Mouse (Mus musculus): ENCODE measurements at regions not wholly inside any gene's neighbourhood (a gene's known extent, or its start where the extent isn't known, plus 50 kb on each side); places are given as distances from the start of the nearest gene placed in this dataset.

DNA sequence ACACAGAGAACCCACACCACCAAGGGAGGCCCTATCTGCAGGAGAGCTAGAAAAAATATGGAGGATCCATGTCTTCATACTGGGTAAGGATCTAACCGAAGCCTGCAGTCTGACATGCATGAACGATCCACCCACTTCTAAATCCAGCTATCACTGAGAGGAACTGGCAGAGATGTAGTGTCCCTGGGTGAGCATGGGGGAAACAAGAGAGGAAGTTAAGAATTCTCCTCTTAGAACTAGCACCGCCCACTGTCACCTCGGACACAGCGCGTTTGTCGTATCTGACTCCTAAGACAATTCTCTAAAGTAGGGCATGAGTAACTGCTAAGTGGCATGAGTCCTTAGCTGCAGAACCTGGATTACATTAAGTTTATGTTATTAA, 112.8 kb upstream of the Azi2 start:
- Histone ChIP-seq H3K27me3 (ENCODE audit: insufficient read depth, low read length) (no peaks in the 10 kb centered on the region), H3K36me3 (ENCODE audit: insufficient read depth, low read length) (no peaks in the 10 kb centered on the region), H3K4me1 (ENCODE audit: insufficient read depth, low read length) (no peaks in the 10 kb centered on the region), H3K27ac (no peak overlapping the region), H3K4me2 (ENCODE audit: low read depth, low read length) (no peak overlapping the region), H3K9ac (replicated peaks; ENCODE audit: low read length) (no peak overlapping the region), H3K9me3 (ENCODE audit: low read length) (no peaks in the 10 kb centered on the region), H3K4me3 (ENCODE audit: low read length) (no peak overlapping the region)
- TF ChIP-seq CTCF (IDR thresholded peaks at IDR 0.05; ENCODE audit: low read depth): no peak
- 76% methylated on average over 7 of the region's 7 CpGs for WGBS
- no peak for ATAC-seq
- DNase-seq (ENCODE audit: low spot score): no peak

DNA sequence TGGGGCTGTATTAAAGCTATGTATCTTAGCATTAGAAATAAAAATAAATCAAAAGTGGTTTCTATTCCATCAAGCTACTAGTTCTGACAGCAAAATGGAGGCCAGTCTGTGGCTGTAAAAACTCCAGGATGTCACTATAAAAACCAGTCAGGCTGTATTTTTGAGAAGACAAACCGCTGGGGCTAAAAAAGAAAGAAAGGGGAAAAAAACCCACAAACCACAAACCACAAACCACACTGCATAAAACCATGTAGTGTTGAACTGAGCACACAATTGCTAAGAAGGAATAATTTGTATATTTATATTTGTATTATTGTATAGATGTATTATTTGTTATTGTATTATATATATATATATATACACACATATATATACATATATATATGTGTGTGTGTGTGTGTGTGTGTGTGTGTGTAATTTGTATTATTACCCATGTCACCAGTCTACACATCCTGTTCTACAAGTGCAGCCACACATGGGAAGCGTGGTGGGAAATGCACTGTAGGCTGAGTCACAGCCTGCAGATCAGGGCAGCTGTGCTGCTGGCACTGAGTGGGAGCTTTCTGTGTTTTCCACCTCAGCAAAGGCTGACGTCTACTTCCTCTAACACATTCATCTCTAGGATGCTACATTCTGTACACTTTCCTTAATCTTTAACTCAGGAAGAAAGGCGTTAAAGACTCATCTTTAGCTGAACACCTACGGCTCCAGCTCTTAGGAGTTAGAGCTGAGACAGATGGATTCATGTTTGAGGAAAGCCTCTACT, 113.4 kb upstream of the Azi2 start:
- Histone ChIP-seq H3K4me1 (ENCODE audit: insufficient read depth, low read length) (no peaks in the 10 kb centered on the region), H3K4me2 (ENCODE audit: low read depth, low read length) (no peak overlapping the region), H3K36me3 (ENCODE audit: insufficient read depth, low read length) (no peaks in the 10 kb centered on the region), H3K9ac (replicated peaks; ENCODE audit: low read length) (no peak overlapping the region), H3K4me3 (ENCODE audit: low read length) (no peak overlapping the region), H3K27ac (no peak overlapping the region), H3K9me3 (ENCODE audit: low read length) (no peaks in the 10 kb centered on the region), H3K27me3 (ENCODE audit: insufficient read depth, low read length) (no peaks in the 10 kb centered on the region)
- ATAC-seq (no peak), DNase-seq (ENCODE audit: low spot score) (no peak)
- TF ChIP-seq CTCF (IDR thresholded peaks at IDR 0.05; ENCODE audit: low read depth): no peak
- 81% methylated on average over 5 of the region's 5 CpGs for WGBS

DNA sequence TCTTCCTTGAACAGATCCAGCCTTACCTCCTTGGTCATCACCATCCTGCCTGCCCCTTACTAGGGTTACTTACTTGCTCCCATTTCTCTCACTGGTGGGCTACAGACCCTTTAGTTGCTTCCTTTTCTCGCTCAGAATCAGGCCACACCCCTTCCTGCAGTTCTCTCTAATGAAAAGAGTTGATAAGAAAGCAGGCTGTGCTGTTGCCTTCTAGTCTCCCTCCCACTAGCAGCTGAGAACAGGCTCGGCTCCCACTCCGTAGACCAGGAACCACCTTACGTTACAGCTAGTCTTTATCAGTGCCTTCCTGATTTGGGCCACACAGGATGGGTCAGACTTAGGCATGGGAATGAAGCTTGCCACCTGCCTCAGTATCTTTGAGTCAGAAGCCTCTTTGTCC, 117.3 kb upstream of the Azi2 start:
- DNase-seq (ENCODE audit: low spot score): no peak
- H3K27ac ChIP-seq: no peak overlapping the region
- no peak overlapping the region for H3K4me3 ChIP-seq (ENCODE audit: low read length)
- H3K9ac ChIP-seq (replicated peaks; ENCODE audit: low read length): no peak overlapping the region
- H3K9me3 ChIP-seq (ENCODE audit: low read length): no peaks in the 10 kb centered on the region
- no peak for ATAC-seq
- no peaks in the 10 kb centered on the region for H3K27me3 ChIP-seq (ENCODE audit: insufficient read depth, low read length)
- no peak overlapping the region for H3K4me2 ChIP-seq (ENCODE audit: low read depth, low read length)
- TF ChIP-seq CTCF (IDR thresholded peaks at IDR 0.05; ENCODE audit: low read depth): no peak
- H3K36me3 ChIP-seq (ENCODE audit: insufficient read depth, low read length): no peaks in the 10 kb centered on the region
- no peaks in the 10 kb centered on the region for H3K4me1 ChIP-seq (ENCODE audit: insufficient read depth, low read length)
- WGBS: 56% methylated on average over 4 of the region's 4 CpGs

DNA sequence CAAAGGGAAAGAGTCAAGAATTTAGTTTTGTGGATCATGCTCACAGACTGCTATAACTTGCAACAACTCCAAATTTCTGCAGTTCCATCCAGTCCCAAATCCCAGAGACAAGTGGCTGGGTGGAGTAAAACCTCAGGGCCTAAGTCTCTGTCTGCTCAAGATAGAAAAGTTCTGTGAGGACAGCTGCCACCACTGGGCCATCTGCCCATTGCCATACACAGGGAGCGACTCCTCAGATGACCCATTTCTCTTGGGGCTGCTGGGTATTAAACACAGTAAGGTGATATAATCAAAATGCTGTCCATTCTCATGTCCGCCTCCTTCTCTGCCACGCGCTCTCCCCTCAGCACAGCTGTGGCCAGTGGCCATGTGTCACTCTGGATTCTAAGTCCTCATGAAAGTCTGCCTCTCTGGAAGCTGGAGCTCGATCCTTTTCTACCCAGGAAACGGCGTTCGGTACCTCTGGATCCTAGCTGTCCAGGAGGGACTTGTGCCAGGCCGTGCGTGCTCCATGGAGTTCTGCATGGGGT, 132.3 kb upstream of the Azi2 start:
- 86% methylated on average over 10 of the region's 10 CpGs for WGBS
- Histone ChIP-seq H3K36me3 (ENCODE audit: insufficient read depth, low read length) (no peaks in the 10 kb centered on the region), H3K27ac (no peak overlapping the region), H3K4me1 (ENCODE audit: insufficient read depth, low read length) (no peaks in the 10 kb centered on the region), H3K4me2 (ENCODE audit: low read depth, low read length) (no peak overlapping the region), H3K9me3 (ENCODE audit: low read length) (no peaks in the 10 kb centered on the region), H3K27me3 (ENCODE audit: insufficient read depth, low read length) (no peaks in the 10 kb centered on the region), H3K4me3 (ENCODE audit: low read length) (no peak overlapping the region), H3K9ac (replicated peaks; ENCODE audit: low read length) (no peak overlapping the region)
- DNase-seq (ENCODE audit: low spot score): no peak
- ATAC-seq: no peak
- TF ChIP-seq CTCF (IDR thresholded peaks at IDR 0.05; ENCODE audit: low read depth): no peak

DNA sequence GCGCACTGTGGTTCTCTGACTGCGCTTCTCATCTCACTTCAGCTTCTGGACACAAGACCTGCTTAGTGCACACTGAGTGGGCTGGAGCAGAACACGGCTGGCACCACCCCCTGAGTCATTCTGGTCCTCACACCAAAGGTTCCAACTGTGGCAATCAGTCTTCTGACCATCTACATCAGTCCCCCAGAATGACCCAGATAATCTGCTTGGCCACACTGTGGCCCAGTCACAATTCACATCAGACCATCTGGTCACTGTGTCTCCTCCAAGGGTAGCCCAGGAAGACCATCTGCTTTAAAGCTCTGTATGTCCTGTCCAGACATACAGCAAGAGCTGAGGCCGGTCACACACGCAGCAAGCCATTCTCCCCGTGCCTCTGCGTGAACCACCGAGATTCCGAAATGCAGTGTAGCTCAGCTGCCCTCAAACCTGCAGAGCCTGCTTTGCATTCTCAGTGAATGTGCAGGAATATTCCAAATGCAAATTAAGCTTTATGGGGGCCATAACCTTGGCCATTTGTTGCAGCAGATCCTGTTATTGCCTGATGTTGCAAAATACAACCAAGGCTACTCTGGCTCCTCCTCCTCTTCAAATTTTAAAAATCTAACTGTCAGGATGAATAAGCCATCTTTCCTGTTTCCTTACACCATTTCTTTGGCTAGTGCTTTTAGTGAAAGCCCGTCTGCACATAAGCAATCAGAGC, 135.1 kb upstream of the Azi2 start:
- DNase-seq (ENCODE audit: low spot score) (peak; percentile 9), ATAC-seq (0 out of 2 replicates have a peak, but pooled peaks have one; percentile 25)
- 71% methylated on average over 10 of the region's 10 CpGs for WGBS

DNA sequence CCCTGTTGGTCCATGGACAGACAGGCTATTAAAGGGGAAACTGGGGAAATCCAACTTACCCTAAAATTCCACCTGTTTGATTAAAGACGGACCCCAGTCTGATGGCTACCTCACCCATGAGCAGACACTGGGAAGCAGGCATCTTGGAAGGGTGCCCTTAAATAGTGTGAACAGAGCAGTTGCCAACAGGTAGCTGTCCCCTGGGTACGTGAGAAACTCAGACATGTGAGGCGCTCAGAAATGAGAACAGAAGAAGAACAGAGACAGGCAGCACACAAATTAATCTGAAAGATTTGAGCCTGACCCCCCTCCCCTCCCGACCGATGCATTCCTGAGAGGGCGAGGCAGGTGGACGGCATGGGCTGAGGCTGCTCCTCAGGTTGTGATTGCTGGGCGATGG, 135.7 kb upstream of the Azi2 start:
- 85% methylated on average over 8 of the region's 8 CpGs for WGBS
- H3K27ac ChIP-seq: no peak overlapping the region
- H3K27me3 ChIP-seq (ENCODE audit: insufficient read depth, low read length): no peaks in the 10 kb centered on the region
- no peaks in the 10 kb centered on the region for H3K36me3 ChIP-seq (ENCODE audit: insufficient read depth, low read length)
- no peak for TF ChIP-seq CTCF (IDR thresholded peaks at IDR 0.05; ENCODE audit: low read depth)
- H3K4me1 ChIP-seq (ENCODE audit: insufficient read depth, low read length): no peaks in the 10 kb centered on the region
- DNase-seq (ENCODE audit: low spot score): no peak
- no peak overlapping the region for H3K4me3 ChIP-seq (ENCODE audit: low read length)
- no peak overlapping the region for H3K9ac ChIP-seq (replicated peaks; ENCODE audit: low read length)
- ATAC-seq: no peak
- no peak overlapping the region for H3K4me2 ChIP-seq (ENCODE audit: low read depth, low read length)
- no peaks in the 10 kb centered on the region for H3K9me3 ChIP-seq (ENCODE audit: low read length)

More for the DNA sequence above, 135.1 kb upstream of the Azi2 start:
- Histone ChIP-seq H3K27me3 (ENCODE audit: insufficient read depth, low read length) (no peaks in the 10 kb centered on the region), H3K36me3 (ENCODE audit: insufficient read depth, low read length) (no peaks in the 10 kb centered on the region), H3K27ac (no peak overlapping the region), H3K4me1 (ENCODE audit: insufficient read depth, low read length) (no peaks in the 10 kb centered on the region), H3K9ac (replicated peaks; ENCODE audit: low read length) (no peak overlapping the region), H3K9me3 (ENCODE audit: low read length) (no peaks in the 10 kb centered on the region), H3K4me3 (ENCODE audit: low read length) (no peak overlapping the region), H3K4me2 (ENCODE audit: low read depth, low read length) (no peak overlapping the region)
- no peak for TF ChIP-seq CTCF (IDR thresholded peaks at IDR 0.05; ENCODE audit: low read depth)

DNA sequence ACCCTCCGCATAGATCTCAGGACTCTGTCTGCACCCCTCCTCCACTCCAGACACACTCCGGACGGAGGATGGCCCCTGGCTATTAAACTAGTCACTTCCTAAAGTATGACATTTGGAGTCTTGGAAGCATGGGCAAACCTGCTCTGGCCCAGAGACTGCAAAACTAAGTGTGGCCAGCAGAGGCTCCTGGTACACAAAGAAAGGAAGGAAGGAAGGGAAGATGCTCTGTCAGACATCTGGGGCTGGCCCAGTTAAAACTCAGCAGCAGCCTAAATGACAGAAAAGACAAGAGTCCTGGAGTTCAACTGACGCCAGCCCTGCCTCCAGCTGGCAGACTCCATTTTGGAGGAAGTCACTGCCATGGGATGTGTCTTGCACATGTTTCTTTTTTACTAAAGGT, 137.3 kb upstream of the Azi2 start:
- peak; percentile 80 for ATAC-seq
- H3K4me2 ChIP-seq (ENCODE audit: low read depth, low read length): no peak overlapping the region
- no peak overlapping the region for H3K27ac ChIP-seq
- DNase-seq (ENCODE audit: low spot score): peak; percentile 73
- H3K9ac ChIP-seq (replicated peaks; ENCODE audit: low read length): no peak overlapping the region
- H3K36me3 ChIP-seq (ENCODE audit: insufficient read depth, low read length): no peaks in the 10 kb centered on the region
- H3K4me1 ChIP-seq (ENCODE audit: insufficient read depth, low read length): no peaks in the 10 kb centered on the region
- no peak overlapping the region for H3K4me3 ChIP-seq (ENCODE audit: low read length)
- 62% methylated on average over 4 of the region's 4 CpGs for WGBS
- H3K9me3 ChIP-seq (ENCODE audit: low read length): no peaks in the 10 kb centered on the region
- TF ChIP-seq CTCF (IDR thresholded peaks at IDR 0.05; ENCODE audit: low read depth): peak; percentile 80
- H3K27me3 ChIP-seq (ENCODE audit: insufficient read depth, low read length): no peaks in the 10 kb centered on the region

Data from hindbrain, postnatal 0 days (tissue).